Comparison of ENCODE assay signal across 14 mouse cellular contexts in genomic region chr13:47843541-47844267, GRCm38 (mm10).
DNase-seq lines count a peak whose midpoint lies in the region; ATAC-seq and TF ChIP-seq lines count a peak whose summit lies in the region.
"Had no signal": no experiment of that assay in that cellular context is flagged by ENCODE, and none has a peak within 500 bp of the region (broad histone marks: within the 10 kb centered on the region; RNA-seq: fewer than 3 reads in every experiment).

No protein-coding gene starts in this region.

- whole genome bisulfite sequencing in heart, embryonic 12.5 days: 55% methylated on average over 13 of the region's 13 CpGs
- 8% methylated on average over 13 of the region's 13 CpGs for WGBS in forebrain, embryonic 15.5 days
- 9% methylated on average over 13 of the region's 13 CpGs for WGBS in midbrain, embryonic 12.5 days

- intact Hi-C loops in heart, postnatal 36 days (cut with DNase I): no loop called here

- 0 out of 2 replicates have a peak, but pooled peaks cover 6% of the 10 kb centered on the region for H3K4me1 ChIP-seq in heart, embryonic 12.5 days (replicated peaks)
- peaks cover 29% of the 10 kb centered on the region for H3K4me1 ChIP-seq in forebrain, embryonic 15.5 days
- peaks cover 31% of the 10 kb centered on the region for H3K4me1 ChIP-seq in midbrain, embryonic 12.5 days

- no peak overlapping the region for H3K4me3 ChIP-seq in heart, embryonic 12.5 days
- H3K4me3 ChIP-seq in forebrain, embryonic 15.5 days: peak overlapping the region; percentile 3; the same call in 1 of the 2 replicates
- H3K4me3 ChIP-seq in midbrain, embryonic 12.5 days: 0 out of 2 replicates have a peak overlapping the region, but pooled peaks have one; percentile 4
- H3K4me3 ChIP-seq: heart, embryonic 10.5 days; myocyte had no signal

- no peaks in the 10 kb centered on the region for H3K27me3 ChIP-seq in heart, embryonic 12.5 days (replicated peaks)
- no peaks in the 10 kb centered on the region for H3K27me3 ChIP-seq in forebrain, embryonic 15.5 days
- H3K27me3 ChIP-seq in midbrain, embryonic 12.5 days: 0 out of 2 replicates have a peak, but pooled peaks cover 1% of the 10 kb centered on the region

- TF ChIP-seq CTCF in brain, embryonic 14.5 days (IDR thresholded peaks at IDR 0.05; ENCODE audit: borderline replicate concordance, extremely low read depth, insufficient read depth, insufficient read length): no peak

- H3K27ac ChIP-seq in heart, embryonic 12.5 days (ENCODE audit: poor library complexity, severe bottlenecking): no peak overlapping the region
- peak overlapping the region; percentile 67 for H3K27ac ChIP-seq in forebrain, embryonic 15.5 days (replicated peaks)
- peak overlapping the region; percentile 69 for H3K27ac ChIP-seq in midbrain, embryonic 12.5 days (replicated peaks)
- H3K27ac ChIP-seq: heart, embryonic 10.5 days had no signal

- no peak for DNase-seq in heart, postnatal 36 days
- DNase-seq in brain, embryonic 14.5 days (ENCODE audit: low read depth): peak; percentile 88
- DNase-seq in yolk sac, embryonic 10.5 days (ENCODE audit: low spot score): no peak
- no peak for DNase-seq in cerebellum, adult 9-10 months
- DNase-seq in thymus, postnatal 4 days: no peak
- DNase-seq: adrenal gland, postnatal 10 days; cerebellum, adult 9-11 months; kidney, adult 2 months; lung, adult 2 months had no signal

- no peaks in the 10 kb centered on the region for H3K9me3 ChIP-seq in heart, embryonic 12.5 days (replicated peaks)
- H3K9me3 ChIP-seq in forebrain, embryonic 15.5 days: no peaks in the 10 kb centered on the region
- 0 out of 2 replicates have a peak, but pooled peaks cover 3% of the 10 kb centered on the region for H3K9me3 ChIP-seq in midbrain, embryonic 12.5 days
- H3K9me3 ChIP-seq: heart, embryonic 10.5 days had no signal

- no peak for ATAC-seq in heart, embryonic 12.5 days (ENCODE audit: insufficient number of reproducible peaks, low FRiP score)
- peak; percentile 83 for ATAC-seq in forebrain, embryonic 15.5 days (replicated peaks)
- ATAC-seq in midbrain, embryonic 12.5 days (ENCODE audit: low FRiP score, low read depth): peak; percentile 62

- no peak for TF ChIP-seq POLR2A in brain, embryonic 14.5 days (IDR thresholded peaks at IDR 0.05; ENCODE audit: borderline replicate concordance, extremely low read depth, insufficient read depth, insufficient read length, poor library complexity, severe bottlenecking)

- no peaks in the 10 kb centered on the region for H3K36me3 ChIP-seq in heart, embryonic 12.5 days
- H3K36me3 ChIP-seq in forebrain, embryonic 15.5 days: no peaks in the 10 kb centered on the region
- no peaks in the 10 kb centered on the region for H3K36me3 ChIP-seq in midbrain, embryonic 12.5 days
- H3K36me3 ChIP-seq: heart, embryonic 10.5 days had no signal

- H3K9ac ChIP-seq in heart, embryonic 12.5 days: no peak overlapping the region
- no peak overlapping the region for H3K9ac ChIP-seq in forebrain, embryonic 15.5 days (replicated peaks)
- no peak overlapping the region; the same call in 1 of the 2 replicates for H3K9ac ChIP-seq in midbrain, embryonic 12.5 days (replicated peaks)

- H3K4me2 ChIP-seq in heart, embryonic 12.5 days: peak overlapping the region; percentile 16; the same call in 1 of the 2 replicates
- H3K4me2 ChIP-seq in forebrain, embryonic 15.5 days (replicated peaks): peak overlapping the region; percentile 31
- H3K4me2 ChIP-seq in midbrain, embryonic 12.5 days (replicated peaks): peak overlapping the region; percentile 42
